ENCODE assay signal across 20 mouse cellular contexts in the genomic region with DNA sequence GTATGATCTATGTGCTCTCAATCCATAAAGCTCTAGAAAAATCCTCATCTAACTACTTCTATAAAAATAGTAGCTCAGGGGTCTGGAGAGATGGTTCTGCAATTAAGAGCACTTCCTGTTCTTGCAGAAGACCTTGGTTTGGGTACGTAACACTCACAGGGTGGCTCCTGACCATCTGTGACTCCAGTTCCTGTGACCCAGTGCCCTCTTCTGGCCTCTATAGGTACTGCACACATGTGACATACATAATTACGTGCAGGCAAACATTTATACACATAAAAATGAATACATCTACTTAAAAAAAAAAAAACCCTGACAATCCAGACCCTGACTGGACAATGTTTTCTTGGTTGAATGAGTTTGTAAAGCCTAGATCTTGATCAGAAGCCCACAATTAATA.
A peak's percentile ranks its signal among the peaks of the same experiment; 100 is the strongest.
DNase-seq lines count a peak whose midpoint lies in the region; TF ChIP-seq lines count a peak whose summit lies in the region.
"Had no signal": no experiment of that assay in that cellular context is flagged by ENCODE, and none has a peak within 500 bp of the region (broad histone marks: within the 10 kb centered on the region; RNA-seq: fewer than 3 reads in every experiment).

No protein-coding gene starts in this region.

- whole genome bisulfite sequencing in heart, embryonic 10.5 days, result 77% methylated on average over 2 of the region's 2 CpGs

- H3K36me3 ChIP-seq in MEL (ENCODE audit: control insufficient read depth in 1 of 2, insufficient read depth in 2 of 2, low read length in 2 of 2), result no peaks in the 10 kb centered on the region
- no peaks in the 10 kb centered on the region for H3K36me3 ChIP-seq in heart, embryonic 10.5 days
- H3K36me3 ChIP-seq: heart, embryonic 15.5 days; hindbrain, embryonic 12.5 days; limb, embryonic 13.5 days; lung, embryonic 15.5 days; midbrain, embryonic 10.5 days had no signal

- TF ChIP-seq POLR2A in MEL (IDR thresholded peaks at IDR 0.05; ENCODE audit: control insufficient read depth in 1 of 2, insufficient read depth in 1 of 2, low read depth in 1 of 2, low read length in 2 of 2, poor library complexity in 1 of 2), result no peak

- TF ChIP-seq EP300 in MEL (IDR thresholded peaks at IDR 0.05; ENCODE audit: low read depth in 1 of 2, low read length in 2 of 2), result no peak

- H3K27ac ChIP-seq in layer of hippocampus, adult 2 months, result no peak overlapping the region
- no peak overlapping the region for H3K27ac ChIP-seq in MEL (ENCODE audit: control insufficient read depth, low read depth, low read length)
- no peak overlapping the region for H3K27ac ChIP-seq in heart, embryonic 10.5 days
- H3K27ac ChIP-seq: heart, embryonic 15.5 days; hindbrain, embryonic 12.5 days; limb, embryonic 13.5 days; lung, embryonic 15.5 days; midbrain, embryonic 10.5 days had no signal

- H3K4me1 ChIP-seq in MEL (ENCODE audit: control insufficient read depth in 1 of 2, insufficient read depth in 2 of 2, low read length in 2 of 2), result no peaks in the 10 kb centered on the region
- no peaks in the 10 kb centered on the region for H3K4me1 ChIP-seq in heart, embryonic 10.5 days
- H3K4me1 ChIP-seq: heart, embryonic 15.5 days; hindbrain, embryonic 12.5 days; limb, embryonic 13.5 days; lung, embryonic 15.5 days; midbrain, embryonic 10.5 days had no signal

- TF ChIP-seq CTCF in layer of hippocampus, adult 2 months (conservative IDR thresholded peaks at IDR 0.05), result peak; percentile 40
- TF ChIP-seq CTCF in MEL (IDR thresholded peaks at IDR 0.05 in 2 of 3, conservative IDR thresholded peaks at IDR 0.05 in 1 of 3; ENCODE audit: control insufficient read depth in 1 of 3, insufficient read depth in 1 of 3, low read depth in 2 of 3, low read length in 3 of 3, poor library complexity in 1 of 3, severe bottlenecking in 1 of 3), result peak in 2 of 3 experiments; percentile 22 to 33; a peak in 4 of 6 replicates

- no peaks in the 10 kb centered on the region for H3K79me2 ChIP-seq in MEL (ENCODE audit: control insufficient read depth, insufficient read depth, low read length, poor library complexity)

- no peak overlapping the region for H3K9ac ChIP-seq in MEL (ENCODE audit: control insufficient read depth, low read depth, low read length, poor library complexity, severe bottlenecking)
- H3K9ac ChIP-seq: heart, embryonic 15.5 days; hindbrain, embryonic 12.5 days; limb, embryonic 13.5 days; lung, embryonic 15.5 days had no signal

- no peaks in the 10 kb centered on the region for H3K9me3 ChIP-seq in MEL (replicated peaks; ENCODE audit: insufficient read depth, low read length)
- H3K9me3 ChIP-seq in heart, embryonic 10.5 days, result no peaks in the 10 kb centered on the region
- H3K9me3 ChIP-seq: heart, embryonic 15.5 days; hindbrain, embryonic 12.5 days; lung, embryonic 15.5 days had no signal

- no peaks in the 10 kb centered on the region for H3K27me3 ChIP-seq in MEL (ENCODE audit: control insufficient read depth in 1 of 2, insufficient read depth in 2 of 2, low read length in 2 of 2)
- H3K27me3 ChIP-seq in heart, embryonic 10.5 days (ENCODE audit: insufficient read depth, poor library complexity, severe bottlenecking), result no peaks in the 10 kb centered on the region
- H3K27me3 ChIP-seq: heart, embryonic 15.5 days; hindbrain, embryonic 12.5 days; limb, embryonic 13.5 days; lung, embryonic 15.5 days had no signal

- DNase-seq in embryo, embryonic 10 days (ENCODE audit: low spot score), result peak; percentile 12
- DNase-seq in embryo, embryonic 9.5 days (ENCODE audit: extremely low spot score), result no peak
- no peak for DNase-seq in layer of hippocampus, adult 2 months (ENCODE audit: low spot score in 2 of 2)
- DNase-seq in layer of hippocampus, postnatal 36 days, result no peak
- peak; percentile 26 for DNase-seq in 416B (ENCODE audit: low read depth)
- peak; percentile 20 for DNase-seq in MEL (ENCODE audit: low read depth, low spot score)
- no peak for DNase-seq in layer of hippocampus, postnatal 10 days (ENCODE audit: low spot score in 2 of 2)
- DNase-seq in heart, embryonic 10.5 days (ENCODE audit: low spot score), result no peak
- DNase-seq: adrenal gland, postnatal 25 days; gastrocnemius, postnatal 25 days; kidney, adult 9 months; right cerebral cortex, adult 18-20 months; thymus, adult 2 months had no signal

- no peak; the same call in 1 of the 2 replicates for TF ChIP-seq RAD21 in MEL (IDR thresholded peaks at IDR 0.05; ENCODE audit: low read depth, low read length)

- no peak overlapping the region for H3K4me3 ChIP-seq in layer of hippocampus, adult 2 months
- no peak overlapping the region for H3K4me3 ChIP-seq in MEL (ENCODE audit: control insufficient read depth in 1 of 2, insufficient read depth in 1 of 2, low read depth in 2 of 2, low read length in 2 of 2)
- H3K4me3 ChIP-seq in heart, embryonic 10.5 days, result no peak overlapping the region
- H3K4me3 ChIP-seq: erythroblast, embryonic 14.5 days; heart, embryonic 15.5 days; hindbrain, embryonic 12.5 days; limb, embryonic 13.5 days; lung, embryonic 15.5 days; midbrain, embryonic 10.5 days; myocyte had no signal

TF ChIP-seq in MEL, 35 proteins besides CTCF, POLR2A, EP300 and RAD21:
- TF ChIP-seq NELFE (IDR thresholded peaks at IDR 0.05; ENCODE audit: low read depth, low read length) (no peak), NRF1 (IDR thresholded peaks at IDR 0.05; ENCODE audit: insufficient read depth, low read depth, low read length, poor library complexity, severe bottlenecking) (no peak), POLR2AphosphoS5 (IDR thresholded peaks at IDR 0.05; ENCODE audit: borderline replicate concordance, low read depth, low read length) (no peak), JUND (IDR thresholded peaks at IDR 0.05; ENCODE audit: low read depth, low read length) (no peak), MYB (IDR thresholded peaks at IDR 0.05; ENCODE audit: low read depth, low read length) (no peak), ZNF384 (IDR thresholded peaks at IDR 0.05; ENCODE audit: low read depth, low read length) (no peak), ETS1 (IDR thresholded peaks at IDR 0.05; ENCODE audit: low read depth, low read length) (no peak), SIN3A (IDR thresholded peaks at IDR 0.05; ENCODE audit: low read length) (no peak), TBP (IDR thresholded peaks at IDR 0.05; ENCODE audit: low read depth, low read length) (no peak), BHLHE40 (IDR thresholded peaks at IDR 0.05; ENCODE audit: borderline replicate concordance, low read depth, low read length) (no peak), GATA1 (IDR thresholded peaks at IDR 0.05; ENCODE audit: low read depth, low read length) (no peak), ZMIZ1 (IDR thresholded peaks at IDR 0.05; ENCODE audit: low read depth, low read length) (no peak), RCOR1 (IDR thresholded peaks at IDR 0.05; ENCODE audit: low read depth, low read length) (no peak), MAX (IDR thresholded peaks at IDR 0.05; ENCODE audit: low read length) (no peak), MYC (IDR thresholded peaks at IDR 0.05; ENCODE audit: low read depth, low read length) (no peak), CHD1 (IDR thresholded peaks at IDR 0.05; ENCODE audit: low read depth, low read length) (no peak)

Comparison
In these comparisons a context has a peak if more than half of its experiments do, and no peak if none do; other contexts are left out.
1. DNase-seq: peak in embryo, embryonic 10 days (single experiment), 416B (single experiment) and MEL (single experiment); none in embryo, embryonic 9.5 days (single experiment), layer of hippocampus, adult 2 months (0 of 2), layer of hippocampus, postnatal 36 days (0 of 2), layer of hippocampus, postnatal 10 days (0 of 2) and heart, embryonic 10.5 days (single experiment).